Mouse (Mus musculus) forebrain, embryonic 14.5 days (tissue): ENCODE data around the gene 1600014C23Rik. TPM values are rescaled to one million over a fixed set of nuclear protein-coding genes. Genes with fewer than 3 reads are reported as not detected.

ENCODE experiments used
- polyA plus RNA-seq: library from polyadenylated mRNA; unstranded; fragments of >200 nt; fragmentation: Nextera tagmentation; extraction: Ambion mirVana; gene quantifications from 2 replicates; pipeline ENCODE4 v1.2.1, GENCODE M21; 2014

The 1600014C23Rik gene
- polyA plus RNA-seq, 1 experiment from 2014 or later: 0.38 TPM

Other genes starting within 250 kb of the 1600014C23Rik start
- 10.4 and 13.7 TPM in 2 replicates for gene Aars2, start 227.0 kb downstream of the 1600014C23Rik start, polyA plus RNA-seq
- 5.7 and 8.5 TPM in 2 replicates for gene Tcte1, start 210.4 kb downstream of the 1600014C23Rik start, polyA plus RNA-seq
- 19.2 and 21.2 TPM in 2 replicates for gene Tmem151b, start 184.2 kb downstream of the 1600014C23Rik start, polyA plus RNA-seq
- gene Nfkbie, start 178.1 kb downstream of the 1600014C23Rik start, polyA plus RNA-seq: 3.3 and 4.1 TPM in 2 replicates
- 99.4 and 102 TPM in 2 replicates for gene Slc35b2, start 170.0 kb downstream of the 1600014C23Rik start, polyA plus RNA-seq
- gene Hsp90ab1, start 160.6 kb downstream of the 1600014C23Rik start, polyA plus RNA-seq: 1,462 and 1,472 TPM in 2 replicates
- 53.0 and 60.9 TPM in 2 replicates for gene Slc29a1, start 134.2 kb downstream of the 1600014C23Rik start, polyA plus RNA-seq
- gene Mymx, start 131.7 kb downstream of the 1600014C23Rik start, polyA plus RNA-seq: not detected in 2 replicates
- gene Capn11, start 74.5 kb downstream of the 1600014C23Rik start, polyA plus RNA-seq: 0.61 TPM in 1 of 2 replicates, not detected in the other
- gene Mrpl14, start 47.5 kb downstream of the 1600014C23Rik start, polyA plus RNA-seq: 119 and 151 TPM in 2 replicates
- gene Tmem63b, start 46.9 kb downstream of the 1600014C23Rik start, polyA plus RNA-seq: 70.9 and 81.1 TPM in 2 replicates